Mouse (Mus musculus) spleen, adult 2 months (tissue): ENCODE measurements around the gene Lrrn2. TPM values are rescaled to one million over a fixed set of nuclear protein-coding genes. Genes with fewer than 3 reads are reported as not detected.

ENCODE experiments used
- DNase-seq, 2 experiments: peaks; one replicate each; pipeline versions ENCODE4 v3.0.0 to v3.0.0-alpha.2; 2012 to 2021; ENCODE audit warnings: low spot score in 2 of 2, low read depth in 1 of 2
- H3K27ac ChIP-seq: fragments of 200-500 bp; 2 replicates; pipeline ENCODE4 v1.5.1; 2012; ENCODE audit warnings: low read length, inconsistent platforms; ENCODE audit not compliant: insufficient read depth
- H3K27me3 ChIP-seq: fragments of 200-500 bp; 2 replicates; pipeline ENCODE4 v1.6.1; 2012; ENCODE audit warnings: mild to moderate bottlenecking, moderate library complexity, low read length, inconsistent platforms; ENCODE audit not compliant: control insufficient read depth, insufficient read depth
- H3K36me3 ChIP-seq: fragments of 200-500 bp; 2 replicates; pipeline ENCODE4 v1.6.1; 2012; ENCODE audit warnings: mild to moderate bottlenecking, low read length, inconsistent platforms; ENCODE audit not compliant: control insufficient read depth, insufficient read depth
- H3K4me1 ChIP-seq: fragments of 200-500 bp; 2 replicates; pipeline ENCODE4 v1.6.1; 2011; ENCODE audit warnings: inconsistent platforms; ENCODE audit not compliant: control insufficient read depth, insufficient read depth, insufficient read length
- H3K4me3 ChIP-seq: fragments of 200-500 bp; 2 replicates; pipeline ENCODE4 v1.5.1; 2011; ENCODE audit warnings: mild to moderate bottlenecking, inconsistent platforms; ENCODE audit not compliant: insufficient read depth, insufficient read length; ENCODE audit errors: extremely low read depth
- CTCF ChIP-seq: fragments of 200-500 bp; IDR thresholded peaks from 2 replicates; pipeline ENCODE4 v1.5.1; 2011; ENCODE audit warnings: mild to moderate bottlenecking, inconsistent platforms; ENCODE audit not compliant: insufficient read depth, insufficient read length, insufficient replicate concordance; ENCODE audit errors: extremely low read depth
- POLR2A ChIP-seq: fragments of 200-500 bp; IDR thresholded peaks from 2 replicates; pipeline ENCODE4 v1.6.1; 2011; ENCODE audit warnings: low read depth, low read length, inconsistent platforms
- WGBS: fragments of 180-500 bp; shearing (Covaris S2); methylation state at CpG from one replicate; pipeline ENCODE4 v1.1.7; 2018; 5-methylcytosine and 5-hydroxymethylcytosine counted together
- polyA plus RNA-seq: library from polyadenylated mRNA; depleted of rRNA; stranded (reverse); fragments of >200 nt; gene quantifications from 2 replicates; pipeline ENCODE4 v1.2.3, GENCODE M21; 2012

Lrrn2 gene
- polyA plus RNA-seq, 1 experiment, result 0.41 TPM

GRCm38 (mm10) chr1:132899626-132900025 is 19.6 kb downstream of the Lrrn2 start:
- Histone ChIP-seq H3K4me3 (no peak overlapping the region), H3K27ac (no peak overlapping the region), H3K4me1 (no peaks in the 10 kb centered on the region), H3K27me3 (no peaks in the 10 kb centered on the region), H3K36me3 (no peaks in the 10 kb centered on the region)
- no peak for DNase-seq
- TF ChIP-seq POLR2A (no peak), CTCF (no peak)
- 86% methylated on average over 7 of the region's 7 CpGs for WGBS

- no peak overlapping the region for H3K4me3 ChIP-seq
- no peak for TF ChIP-seq CTCF
- no peak for TF ChIP-seq POLR2A
- H3K4me1 ChIP-seq, result no peaks in the 10 kb centered on the region
- 87% methylated on average over 5 of the region's 5 CpGs for WGBS
- no peak for DNase-seq
- H3K27ac ChIP-seq, result no peak overlapping the region
- H3K36me3 ChIP-seq, result no peaks in the 10 kb centered on the region
- H3K27me3 ChIP-seq, result no peaks in the 10 kb centered on the region
Observed at GRCm38 (mm10) chr1:132900945-132901344, 20.9 kb downstream of the Lrrn2 start.

GRCm38 (mm10) chr1:132903519-132903918 is 23.4 kb downstream of the Lrrn2 start:
- no peaks in the 10 kb centered on the region for H3K27me3 ChIP-seq
- TF ChIP-seq CTCF (no peak), POLR2A (no peak)

GRCm38 (mm10) chr1:132909090-132909489 is 29.0 kb downstream of the Lrrn2 start:
- DNase-seq, result no peak
- Histone ChIP-seq H3K36me3 (no peaks in the 10 kb centered on the region), H3K27ac (no peak overlapping the region), H3K27me3 (no peaks in the 10 kb centered on the region), H3K4me3 (no peak overlapping the region), H3K4me1 (no peaks in the 10 kb centered on the region)
- WGBS, result 75% methylated on average over 4 of the region's 4 CpGs
- TF ChIP-seq CTCF, result no peak
- no peak for TF ChIP-seq POLR2A

More at GRCm38 (mm10) chr1:132903519-132903918, 23.4 kb downstream of the Lrrn2 start:
- no peak for DNase-seq
- WGBS, result 56% methylated on average over 4 of the region's 4 CpGs
- no peaks in the 10 kb centered on the region for H3K4me1 ChIP-seq
- H3K4me3 ChIP-seq, result no peak overlapping the region
- no peak overlapping the region for H3K27ac ChIP-seq
- H3K36me3 ChIP-seq, result no peaks in the 10 kb centered on the region

GRCm38 (mm10) chr1:132909951-132910350 is 29.9 kb downstream of the Lrrn2 start:
- H3K4me1 ChIP-seq, result no peaks in the 10 kb centered on the region
- H3K27me3 ChIP-seq, result no peaks in the 10 kb centered on the region
- TF ChIP-seq POLR2A (no peak), CTCF (no peak)
- no peak overlapping the region for H3K27ac ChIP-seq
- WGBS, result 100% methylated on average over 1 of the region's 1 CpGs
- H3K36me3 ChIP-seq, result no peaks in the 10 kb centered on the region
- DNase-seq, result no peak
- no peak overlapping the region for H3K4me3 ChIP-seq

GRCm38 (mm10) chr1:132910414-132911041 is 30.5 kb downstream of the Lrrn2 start:
- 72% methylated on average over 11 of the region's 11 CpGs for WGBS
- TF ChIP-seq POLR2A, result no peak
- TF ChIP-seq CTCF, result no peak
- no peaks in the 10 kb centered on the region for H3K4me1 ChIP-seq
- H3K36me3 ChIP-seq, result no peaks in the 10 kb centered on the region
- no peak for DNase-seq
- H3K27ac ChIP-seq, result no peak overlapping the region
- no peaks in the 10 kb centered on the region for H3K27me3 ChIP-seq
- no peak overlapping the region for H3K4me3 ChIP-seq

GRCm38 (mm10) chr1:132915849-132916493 is 35.9 kb downstream of the Lrrn2 start:
- H3K27ac ChIP-seq, result no peak overlapping the region
- DNase-seq, result no peak
- no peaks in the 10 kb centered on the region for H3K36me3 ChIP-seq
- no peaks in the 10 kb centered on the region for H3K27me3 ChIP-seq
- H3K4me3 ChIP-seq, result no peak overlapping the region
- 59% methylated on average over 6 of the region's 6 CpGs for WGBS
- TF ChIP-seq POLR2A (no peak), CTCF (no peak)
- no peaks in the 10 kb centered on the region for H3K4me1 ChIP-seq

- no peak overlapping the region for H3K4me3 ChIP-seq
- no peaks in the 10 kb centered on the region for H3K36me3 ChIP-seq
- TF ChIP-seq CTCF, result no peak
- TF ChIP-seq POLR2A, result no peak
- no peak overlapping the region for H3K27ac ChIP-seq
- H3K4me1 ChIP-seq, result no peaks in the 10 kb centered on the region
- DNase-seq, result no peak
- H3K27me3 ChIP-seq, result no peaks in the 10 kb centered on the region
- 22% methylated on average over 8 of the region's 8 CpGs for WGBS
Observed at GRCm38 (mm10) chr1:132917554-132917953, 37.5 kb downstream of the Lrrn2 start.
